Mouse (Mus musculus) c-Kit-positive CD71-positive TER-119-positive erythroid progenitor cells, embryonic 14.5 days (primary cell): ENCODE measurements around the gene R3hdm4.
"Not testable (repeated sequence)": the region's sequence is repeated elsewhere in the genome, so short reads cannot be mapped to it uniquely, and the experiment has no call there.

Source experiments
- DNase-seq: peaks from one replicate; pipeline ENCODE4 v3.0.0-alpha.2; 2013; ENCODE audit warnings: low spot score

R3hdm4 gene

GRCm38 (mm10) chr10:79920958-79921535 is at the start of gene R3hdm4:
R3hdm4 (minus strand) TSS chr10:79921208.
- DNase-seq: no peak

- DNase-seq: no peak
Observed at GRCm38 (mm10) chr10:79970415-79971182, 49.6 kb upstream of the R3hdm4 start, which contains the start of gene Grin3b. Grin3b (plus strand) TSS chr10:79970715.

- no peak for DNase-seq
Observed at GRCm38 (mm10) chr10:79969124-79969568, 48.1 kb upstream of the R3hdm4 start.

GRCm38 (mm10) chr10:79968181-79968580 is 47.2 kb upstream of the R3hdm4 start:
- DNase-seq: no peak

- DNase-seq: no peak
Observed at GRCm38 (mm10) chr10:79966886-79967400, 45.9 kb upstream of the R3hdm4 start.

- DNase-seq: no peak
Observed at GRCm38 (mm10) chr10:79965325-79965724, 44.3 kb upstream of the R3hdm4 start.

GRCm38 (mm10) chr10:79964727-79965126 is 43.7 kb upstream of the R3hdm4 start:
- no peak for DNase-seq

- DNase-seq: no peak
Observed at GRCm38 (mm10) chr10:79960671-79961294, 39.8 kb upstream of the R3hdm4 start.

- DNase-seq: peak; percentile 100
Observed at GRCm38 (mm10) chr10:79959847-79960601, 39.0 kb upstream of the R3hdm4 start, which contains the start of gene Wdr18. Wdr18 (plus strand) TSS chr10:79960152.

- DNase-seq: not testable (repeated sequence)
Observed at GRCm38 (mm10) chr10:79959412-79959811, 38.4 kb upstream of the R3hdm4 start.

- DNase-seq: peak; percentile 62
Observed at GRCm38 (mm10) chr10:79958140-79958816, 37.3 kb upstream of the R3hdm4 start.

- DNase-seq: no peak
Observed at GRCm38 (mm10) chr10:79956643-79957154, 35.7 kb upstream of the R3hdm4 start.

GRCm38 (mm10) chr10:79955691-79956090 is 34.7 kb upstream of the R3hdm4 start:
- DNase-seq: no peak

- DNase-seq: no peak
Observed at GRCm38 (mm10) chr10:79953946-79954345, 32.9 kb upstream of the R3hdm4 start.

GRCm38 (mm10) chr10:79950661-79951060 is 29.7 kb upstream of the R3hdm4 start:
- DNase-seq: no peak

- DNase-seq: no peak
Observed at GRCm38 (mm10) chr10:79949873-79950272, 28.9 kb upstream of the R3hdm4 start.

GRCm38 (mm10) chr10:79947502-79947901 is 26.5 kb upstream of the R3hdm4 start:
- DNase-seq: no peak

GRCm38 (mm10) chr10:79946752-79947322 is 25.8 kb upstream of the R3hdm4 start:
- no peak for DNase-seq

- DNase-seq: no peak
Observed at GRCm38 (mm10) chr10:79945507-79946234, 24.7 kb upstream of the R3hdm4 start.

GRCm38 (mm10) chr10:79943471-79943901 is 22.5 kb upstream of the R3hdm4 start:
- DNase-seq: no peak
